Mouse (Mus musculus) bone marrow macrophage, adult 2 months (primary cell): ENCODE measurements at regions not wholly inside any gene's neighbourhood (a gene's known extent, or its start where the extent isn't known, plus 50 kb on each side); places are given as distances from the start of the nearest gene placed in this dataset.

Experiments
- H3K27ac ChIP-seq: 2 replicates; pipeline ENCODE4 v1.5.1; 2012; ENCODE audit warnings: low read depth, low read length; ENCODE audit not compliant: insufficient read depth
- H3K4me1 ChIP-seq: 2 replicates; pipeline ENCODE4 v1.6.1; 2012; ENCODE audit warnings: low read length; ENCODE audit not compliant: control insufficient read depth, insufficient read depth
- H3K4me3 ChIP-seq: 2 replicates; pipeline ENCODE4 v1.5.1; 2012; ENCODE audit warnings: mild to moderate bottlenecking, low read length, moderate library complexity; ENCODE audit not compliant: insufficient read depth
- CTCF ChIP-seq: IDR thresholded peaks from 2 replicates; pipeline ENCODE4 v1.5.1; 2012; ENCODE audit warnings: low read depth, mild to moderate bottlenecking, low read length, moderate library complexity
- POLR2A ChIP-seq: IDR thresholded peaks from 2 replicates; pipeline ENCODE4 v1.6.1; 2012; ENCODE audit warnings: mild to moderate bottlenecking, low read depth, low read length, borderline replicate concordance

DNA sequence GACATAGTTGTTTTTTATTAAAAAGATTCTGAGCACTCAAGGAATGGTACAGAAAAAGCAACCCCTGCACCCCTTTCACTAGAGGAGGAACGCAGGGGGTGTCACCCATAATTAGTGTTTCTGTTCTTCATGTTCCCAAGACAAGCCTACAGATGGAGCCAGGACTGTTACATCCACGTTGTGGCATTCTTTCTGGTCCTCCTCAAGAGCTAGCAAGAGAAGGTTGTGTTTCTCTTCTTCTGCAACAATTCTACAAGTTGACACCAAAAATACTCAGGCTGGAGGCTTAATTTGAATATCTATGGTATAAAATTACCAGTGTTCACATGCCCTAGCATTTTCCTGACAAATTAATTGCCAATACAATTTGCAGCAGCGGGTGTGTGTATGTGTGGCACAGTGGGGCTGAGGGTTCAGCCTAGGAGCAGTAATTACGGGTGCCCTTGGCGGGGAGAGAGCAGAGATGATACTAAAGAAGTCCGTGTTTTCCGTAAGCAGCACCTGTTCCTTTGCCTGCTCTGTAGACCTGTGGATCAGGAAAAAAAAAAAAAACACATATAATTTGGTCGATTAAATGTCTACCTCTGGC is 98.4 kb upstream of the Cpne4 start:
- Histone ChIP-seq H3K4me1 (no peaks in the 10 kb centered on the region), H3K4me3 (no peak overlapping the region), H3K27ac (no peak overlapping the region)
- TF ChIP-seq CTCF = no peak
- no peak for TF ChIP-seq POLR2A

DNA sequence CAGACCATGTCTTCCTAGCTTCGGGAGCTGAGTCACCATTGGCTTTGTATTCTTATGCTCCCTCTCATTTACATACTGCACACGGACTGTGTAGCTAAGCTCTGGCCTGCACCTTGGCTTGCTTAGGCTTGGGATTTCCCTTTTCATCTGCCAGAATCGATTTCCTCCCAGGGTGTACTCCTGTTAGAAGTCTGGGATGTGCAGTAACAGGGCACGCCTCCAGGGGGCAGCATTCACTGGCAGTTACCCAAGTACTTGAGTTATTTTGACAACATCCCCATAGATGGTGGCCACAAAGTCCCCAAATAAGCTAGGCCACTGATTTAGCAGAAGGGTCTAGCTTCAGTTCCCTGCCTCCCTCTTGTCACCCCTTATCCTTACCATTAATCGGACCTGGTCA is 102.2 kb upstream of the Cpne4 start:
- Histone ChIP-seq H3K27ac (no peak overlapping the region), H3K4me3 (no peak overlapping the region), H3K4me1 (no peaks in the 10 kb centered on the region)
- no peak for TF ChIP-seq POLR2A
- TF ChIP-seq CTCF = peak; percentile 83

DNA sequence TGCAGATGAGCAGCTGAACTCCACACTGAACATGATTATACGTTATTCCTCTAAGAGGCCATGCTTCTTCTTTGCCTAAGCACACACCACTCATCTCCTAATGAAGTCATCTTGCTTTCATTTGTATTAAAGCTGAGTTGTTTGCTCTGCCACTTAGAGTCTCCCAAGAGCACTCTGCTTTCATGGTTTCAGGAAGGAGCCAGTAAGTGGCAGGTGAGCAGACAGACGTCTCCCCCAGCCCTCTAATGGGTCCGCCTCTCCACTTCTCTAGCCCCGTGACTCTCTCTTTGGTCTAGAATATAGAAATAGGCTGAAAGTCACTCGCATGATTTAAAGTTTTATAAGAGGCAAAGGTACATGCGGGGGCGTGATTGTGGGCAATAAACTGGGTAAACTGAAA is 103.8 kb upstream of the Cpne4 start:
- no peak for TF ChIP-seq CTCF
- no peak for TF ChIP-seq POLR2A

DNA sequence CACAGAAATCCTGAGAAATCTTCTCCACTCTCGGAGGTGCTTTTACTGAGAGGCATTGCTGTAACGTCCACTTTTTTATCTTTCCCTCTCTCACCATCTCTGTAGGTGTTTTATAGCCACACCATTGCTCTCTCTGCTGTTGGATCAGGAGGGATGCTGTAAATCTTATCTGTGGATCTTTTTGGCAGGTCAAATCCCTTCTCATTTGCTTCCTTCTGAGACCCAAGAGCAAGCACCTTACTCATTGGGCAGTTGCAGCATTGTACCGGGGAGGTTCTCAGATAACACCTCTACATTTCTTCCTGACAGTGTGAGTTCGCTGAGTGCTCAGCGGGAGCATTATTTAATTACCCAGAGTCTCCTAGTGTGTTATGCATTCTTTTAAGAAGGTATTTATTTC is 75.5 kb upstream of the Acpp start:
- TF ChIP-seq CTCF (no peak), POLR2A (no peak)
- Histone ChIP-seq H3K4me3 (no peak overlapping the region), H3K4me1 (peaks cover 4% of the 10 kb centered on the region), H3K27ac (no peak overlapping the region)

More for the DNA sequence above, 103.8 kb upstream of the Cpne4 start:
- no peak overlapping the region for H3K27ac ChIP-seq
- H3K4me3 ChIP-seq = no peak overlapping the region
- no peaks in the 10 kb centered on the region for H3K4me1 ChIP-seq

DNA sequence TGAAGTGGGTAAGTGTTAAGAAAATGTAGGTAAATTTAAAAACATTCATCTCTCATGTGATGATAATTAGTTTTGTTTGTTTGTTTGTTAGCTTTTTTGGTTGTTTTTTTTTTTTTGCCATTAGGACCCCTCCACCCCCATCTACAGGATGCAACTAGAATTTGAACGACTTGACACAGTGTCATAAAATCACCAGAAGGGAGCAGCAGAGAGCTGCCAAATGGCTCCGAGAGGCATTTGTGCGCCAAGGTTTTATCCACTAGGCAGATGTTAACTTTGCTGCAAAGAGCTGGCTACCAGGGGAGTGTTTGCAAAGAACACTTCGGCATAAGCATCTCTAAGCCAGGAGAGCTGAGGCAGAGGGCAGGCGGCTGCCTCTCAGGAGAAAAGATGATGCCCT is 72.7 kb upstream of the Acpp start:
- Histone ChIP-seq H3K27ac (no peak overlapping the region), H3K4me1 (peaks cover 7% of the 10 kb centered on the region), H3K4me3 (no peak overlapping the region)
- TF ChIP-seq POLR2A (no peak), CTCF (peak; percentile 60)

DNA sequence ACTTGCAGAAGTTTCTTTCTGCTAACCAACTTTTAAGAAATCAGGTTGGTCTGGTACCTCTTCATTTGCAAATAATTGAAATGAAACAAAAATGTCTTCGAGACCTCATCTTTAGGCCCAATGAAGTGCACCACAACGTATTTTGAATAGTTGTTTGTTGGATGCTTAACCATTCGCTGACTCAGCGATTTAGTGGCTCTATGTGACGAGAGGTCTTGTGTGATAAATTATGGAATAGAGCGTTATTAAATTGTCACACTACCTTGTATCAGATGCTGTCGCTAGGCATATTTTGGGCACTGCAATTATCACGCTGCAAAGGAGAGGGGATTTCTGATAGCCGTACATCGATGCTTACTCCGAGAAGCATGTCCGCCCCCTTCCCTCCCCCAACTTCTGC is 71.8 kb upstream of the Acpp start:
- peak overlapping the region; percentile 46 for H3K4me3 ChIP-seq
- TF ChIP-seq CTCF = no peak
- no peak overlapping the region for H3K27ac ChIP-seq
- peaks cover 7% of the 10 kb centered on the region for H3K4me1 ChIP-seq

DNA sequence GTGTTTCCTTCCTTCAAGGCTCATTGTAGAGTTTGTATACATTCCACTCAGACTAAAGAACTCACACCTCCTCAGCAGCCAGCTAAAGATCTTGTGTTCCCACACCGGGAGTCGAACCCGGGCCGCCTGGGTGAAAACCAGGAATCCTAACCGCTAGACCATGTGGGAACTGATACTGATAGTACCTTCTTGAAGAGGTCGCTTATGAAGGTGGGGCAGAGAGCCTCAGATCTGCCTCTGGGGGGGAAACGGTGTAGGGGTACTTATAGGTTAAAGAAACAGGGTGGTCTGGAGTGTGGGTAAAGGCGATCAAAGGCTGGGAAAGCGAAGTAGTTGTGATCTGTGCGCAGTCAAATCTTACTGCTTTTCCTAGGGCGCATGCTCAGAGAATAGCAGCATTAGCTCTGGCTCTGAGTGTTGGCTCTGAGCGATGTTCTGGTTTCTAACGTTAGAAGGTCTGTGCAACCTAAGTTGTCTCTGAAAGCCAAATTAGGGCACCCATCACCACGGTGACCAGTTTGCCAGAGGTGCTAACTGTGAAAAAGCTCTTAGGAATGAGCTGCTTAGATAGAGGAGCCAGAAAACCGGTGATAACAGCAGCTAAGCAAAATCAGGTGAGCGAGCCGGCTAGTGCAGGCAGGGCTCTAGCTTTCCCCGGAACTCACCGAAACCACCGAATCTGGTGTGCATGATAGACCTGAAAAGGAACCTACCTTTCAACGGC is 71.2 kb upstream of the Acpp start:
- Histone ChIP-seq H3K4me3 (peak overlapping the region; percentile 46), H3K4me1 (peaks cover 7% of the 10 kb centered on the region), H3K27ac (no peak overlapping the region)
- TF ChIP-seq POLR2A = no peak
- TF ChIP-seq CTCF = no peak

DNA sequence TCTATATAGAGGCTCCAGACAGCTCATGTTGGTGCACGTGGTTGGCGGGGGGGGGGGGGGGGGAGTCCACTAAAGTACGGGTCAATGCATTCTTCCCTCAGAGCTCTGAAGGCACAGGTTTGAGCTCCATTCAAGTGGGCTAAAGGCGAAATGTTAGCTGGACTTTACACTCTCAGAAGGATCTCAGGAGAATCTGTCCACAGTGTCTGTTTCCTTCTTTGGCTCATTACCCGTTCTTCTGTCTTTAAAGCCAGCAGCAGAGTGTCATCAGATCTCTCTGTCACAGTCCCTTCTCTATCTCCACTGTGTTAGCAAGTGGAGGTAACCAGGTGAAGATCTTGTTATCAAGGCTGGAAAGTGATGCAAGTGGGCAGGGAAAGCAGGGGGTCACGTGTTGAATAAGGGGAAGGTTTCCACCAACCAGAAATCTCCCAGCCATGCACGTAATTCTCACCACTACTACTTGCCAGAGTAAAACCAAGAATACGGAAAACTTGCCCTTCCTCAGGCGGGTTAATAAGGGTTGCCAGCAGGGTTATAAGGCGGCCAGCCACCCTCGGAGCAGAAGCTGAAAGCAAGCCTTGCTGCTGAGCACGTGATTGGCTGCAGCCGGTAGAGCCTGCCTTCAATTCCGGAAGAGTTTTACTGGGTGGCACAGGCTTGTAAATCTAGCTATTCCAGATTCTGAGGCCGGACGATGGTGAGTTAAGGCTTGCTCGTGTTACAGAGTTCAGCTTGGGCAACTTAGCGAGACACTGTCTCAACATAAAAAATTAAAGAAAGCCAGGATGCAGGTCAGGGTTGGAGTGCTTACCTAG is 70.2 kb upstream of the Acpp start:
- peak overlapping the region; percentile 50 for H3K4me3 ChIP-seq
- 0 out of 2 replicates have a peak overlapping the region, but pooled peaks have one; percentile 27 for H3K27ac ChIP-seq
- TF ChIP-seq CTCF (no peak), POLR2A (no peak)
- peaks cover 7% of the 10 kb centered on the region for H3K4me1 ChIP-seq

DNA sequence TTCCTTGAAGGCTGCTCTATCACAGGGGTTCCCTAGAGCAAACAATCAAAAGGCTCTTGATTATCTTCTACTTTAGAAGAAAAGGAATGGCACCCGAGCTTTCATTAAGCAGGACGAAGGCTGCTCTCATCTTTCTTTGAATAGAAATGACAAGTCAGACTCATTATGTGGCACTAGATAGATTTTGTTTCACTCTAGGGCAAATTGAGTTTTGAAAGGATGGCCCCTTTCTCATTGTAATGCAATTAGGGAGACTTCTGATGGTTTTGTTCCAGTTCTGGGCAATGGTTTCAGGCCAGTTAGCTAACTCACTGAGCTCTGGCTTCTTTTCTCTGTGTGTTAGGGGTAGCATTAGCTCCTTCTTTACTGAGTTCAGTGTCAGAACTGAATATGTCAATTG is 69.5 kb upstream of the Acpp start:
- no peak overlapping the region for H3K4me3 ChIP-seq
- H3K27ac ChIP-seq = no peak overlapping the region
- no peak for TF ChIP-seq CTCF
- TF ChIP-seq POLR2A = no peak
- H3K4me1 ChIP-seq = peaks cover 5% of the 10 kb centered on the region

DNA sequence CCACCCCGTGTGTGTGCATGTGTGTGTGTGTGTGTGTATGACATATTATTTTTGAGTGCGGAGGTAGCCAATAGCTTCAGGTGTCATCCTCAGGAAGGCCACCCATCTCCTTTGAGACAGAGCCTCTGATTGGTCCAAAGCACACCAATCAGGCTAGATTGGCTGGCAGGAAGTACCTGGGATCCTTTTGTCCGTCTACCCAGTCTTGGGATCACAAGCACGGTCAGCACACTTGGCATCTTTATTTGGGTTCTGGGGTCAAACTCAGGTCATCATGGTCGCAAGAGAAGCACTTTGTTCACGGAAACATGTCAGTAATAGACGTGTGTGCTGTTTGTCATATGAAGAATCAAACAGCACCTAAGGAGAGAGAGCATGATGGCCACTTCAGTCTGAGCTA is 68.9 kb upstream of the Acpp start:
- Histone ChIP-seq H3K27ac (no peak overlapping the region), H3K4me1 (peaks cover 8% of the 10 kb centered on the region), H3K4me3 (no peak overlapping the region)
- no peak for TF ChIP-seq CTCF
- no peak for TF ChIP-seq POLR2A
